Mouse (Mus musculus): ENCODE measurements around the gene Klf11. TPM values are rescaled to one million over a fixed set of nuclear protein-coding genes. Genes with fewer than 3 reads are reported as not detected.
A peak's percentile ranks its signal among the peaks of the same experiment; 100 is the strongest.

Klf11 gene
- polyA plus RNA-seq, 1 experiment = 35.2 TPM

- Histone ChIP-seq H3K4me1 (ENCODE audit: control insufficient read depth, insufficient read depth, low read length) (peaks cover 8% of the 10 kb centered on the region), H3K4me3 (replicated peaks; ENCODE audit: extremely low read depth, low read depth, low read length) (peak within 1 kb of the TSS; percentile 99)
- WGBS = under 1% methylated on average over 79 of the region's 83 CpGs
- peak; percentile 94 for DNase-seq
- 0 out of 2 replicates have a peak, but pooled peaks have one; percentile 38 for TF ChIP-seq POLR2A (IDR thresholded peaks at IDR 0.05; ENCODE audit: borderline replicate concordance, extremely low read depth, low read depth, low read length)
- TF ChIP-seq CTCF (IDR thresholded peaks at IDR 0.05; ENCODE audit: insufficient read depth, low read length) = peak; percentile 69
Observed at GRCm38 (mm10) chr12:24707954-24708823, 57.1 kb downstream of the Klf11 start, which contains the start of gene Rrm2. Rrm2 (plus strand) TSS chr12:24708241.

- WGBS = 3% methylated on average over 17 of the region's 17 CpGs
- H3K4me3 ChIP-seq (replicated peaks; ENCODE audit: extremely low read depth, low read depth, low read length) = peak overlapping the region; percentile 99
- TF ChIP-seq POLR2A (IDR thresholded peaks at IDR 0.05; ENCODE audit: borderline replicate concordance, extremely low read depth, low read depth, low read length) (no peak), CTCF (IDR thresholded peaks at IDR 0.05; ENCODE audit: insufficient read depth, low read length) (no peak)
Observed at GRCm38 (mm10) chr12:24708824-24709218, 57.7 kb downstream of the Klf11 start.

GRCm38 (mm10) chr12:24709409-24709808 lies 58.3 kb downstream of the Klf11 start:
- TF ChIP-seq CTCF (IDR thresholded peaks at IDR 0.05; ENCODE audit: insufficient read depth, low read length) (no peak), POLR2A (IDR thresholded peaks at IDR 0.05; ENCODE audit: borderline replicate concordance, extremely low read depth, low read depth, low read length) (no peak)
- WGBS = 40% methylated on average over 6 of the region's 6 CpGs
- H3K4me3 ChIP-seq (replicated peaks; ENCODE audit: extremely low read depth, low read depth, low read length) = no peak overlapping the region
- H3K4me1 ChIP-seq (ENCODE audit: control insufficient read depth, insufficient read depth, low read length) = peaks cover 8% of the 10 kb centered on the region
- DNase-seq = no peak

More at GRCm38 (mm10) chr12:24708824-24709218, 57.7 kb downstream of the Klf11 start:
- peak; percentile 14 for DNase-seq
- H3K4me1 ChIP-seq (ENCODE audit: control insufficient read depth, insufficient read depth, low read length) = peaks cover 8% of the 10 kb centered on the region

- peak; percentile 23 for DNase-seq
- no peak overlapping the region for H3K4me3 ChIP-seq (replicated peaks; ENCODE audit: extremely low read depth, low read depth, low read length)
- 34% methylated on average over 5 of the region's 5 CpGs for WGBS
- H3K4me1 ChIP-seq (ENCODE audit: control insufficient read depth, insufficient read depth, low read length) = peaks cover 8% of the 10 kb centered on the region
- TF ChIP-seq CTCF (IDR thresholded peaks at IDR 0.05; ENCODE audit: insufficient read depth, low read length) (no peak; the same call in 1 of the 2 replicates), POLR2A (IDR thresholded peaks at IDR 0.05; ENCODE audit: borderline replicate concordance, extremely low read depth, low read depth, low read length) (no peak)
Observed at GRCm38 (mm10) chr12:24709831-24710508, 58.9 kb downstream of the Klf11 start.

GRCm38 (mm10) chr12:24710672-24711071 lies 59.6 kb downstream of the Klf11 start:
- DNase-seq = peak; percentile 12
- WGBS = 59% methylated on average over 5 of the region's 5 CpGs
- H3K4me1 ChIP-seq (ENCODE audit: control insufficient read depth, insufficient read depth, low read length) = peaks cover 8% of the 10 kb centered on the region
- TF ChIP-seq POLR2A (IDR thresholded peaks at IDR 0.05; ENCODE audit: borderline replicate concordance, extremely low read depth, low read depth, low read length) (no peak), CTCF (IDR thresholded peaks at IDR 0.05; ENCODE audit: insufficient read depth, low read length) (peak; percentile 63)
- no peak overlapping the region for H3K4me3 ChIP-seq (replicated peaks; ENCODE audit: extremely low read depth, low read depth, low read length)

Other genes starting within 250 kb of the Klf11 start
- 9.0 and 10.0 TPM in 2 replicates for gene Taf1b, start 152.9 kb upstream of the Klf11 start, polyA plus RNA-seq (2012; rRNA removed)
- gene Grhl1, start 79.0 kb upstream of the Klf11 start, polyA plus RNA-seq (2012; rRNA removed) = 2.2 and 6.5 TPM in 2 replicates
- gene Cys1, start 30.5 kb downstream of the Klf11 start, polyA plus RNA-seq (2012; rRNA removed) = 16.7 and 22.5 TPM in 2 replicates
- 1.6 and 2.1 TPM in 2 replicates for gene Rrm2, start 57.0 kb downstream of the Klf11 start, polyA plus RNA-seq (2012; rRNA removed)
- 3.0 and 4.0 TPM in 2 replicates for gene Mboat2, start 179.6 kb downstream of the Klf11 start, polyA plus RNA-seq (2012; rRNA removed)